Comparison of ENCODE assay signal across 8 mouse cellular contexts in the genomic region with DNA sequence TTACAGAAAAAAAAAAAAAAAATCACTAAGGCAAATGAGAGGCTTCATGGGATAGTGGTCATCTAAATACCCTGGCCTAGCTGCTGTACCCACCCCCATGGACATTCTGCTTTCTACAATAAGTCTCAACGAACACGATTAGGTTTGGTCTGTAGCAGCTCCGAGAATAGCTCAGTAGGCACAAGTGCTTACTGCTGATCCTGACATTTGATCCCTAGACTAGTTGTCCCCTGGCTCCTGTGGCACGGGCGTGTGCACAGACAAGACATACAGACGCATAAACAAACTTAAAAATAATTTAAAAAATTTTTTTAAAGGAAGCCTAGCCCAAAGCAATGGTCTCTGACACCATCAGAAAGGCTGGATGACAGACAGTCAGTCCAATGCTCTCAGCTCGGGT. TPM values are rescaled to one million over a fixed set of nuclear protein-coding genes. Genes with fewer than 3 reads are reported as not detected.
DNase-seq lines count a peak whose midpoint lies in the region; ATAC-seq lines count a peak whose summit lies in the region.

No protein-coding gene starts in this region.

- H3K36me3 ChIP-seq in heart, embryonic 15.5 days = peaks cover 2% of the 10 kb centered on the region; the same call in 1 of the 2 replicates
- H3K36me3 ChIP-seq in hindbrain, embryonic 11.5 days (ENCODE audit: control insufficient read depth, insufficient read depth, low read length) = no peaks in the 10 kb centered on the region
- 0 out of 2 replicates have a peak, but pooled peaks cover 11% of the 10 kb centered on the region for H3K36me3 ChIP-seq in midbrain, embryonic 12.5 days

- no peak for DNase-seq in heart, postnatal 4 days
- DNase-seq in adipocyte (ENCODE audit: low spot score) = peak; percentile 17
- peak; percentile 51 for DNase-seq in hindbrain, embryonic 11.5 days (ENCODE audit: low spot score)
- DNase-seq in left cerebral cortex, adult 9 months (ENCODE audit: low spot score in 2 of 2) = no peak
- DNase-seq in layer of hippocampus, adult 18-20 months (ENCODE audit: low spot score in 2 of 2) = no peak
- DNase-seq in layer of hippocampus, postnatal 25 days (ENCODE audit: extremely low spot score in 1 of 2, low spot score in 1 of 2) = no peak

- 12% methylated on average over 7 of the region's 7 CpGs for WGBS in heart, embryonic 15.5 days
- WGBS in hindbrain, embryonic 11.5 days = 1% methylated on average over 7 of the region's 7 CpGs
- 0% methylated on average over 7 of the region's 7 CpGs for WGBS in midbrain, embryonic 12.5 days

- H3K4me1 ChIP-seq in heart, embryonic 15.5 days (replicated peaks) = peaks cover 14% of the 10 kb centered on the region
- H3K4me1 ChIP-seq in hindbrain, embryonic 11.5 days (replicated peaks; ENCODE audit: control insufficient read depth, insufficient read depth, low read length) = peaks cover 3% of the 10 kb centered on the region; the same call in 1 of the 2 replicates
- H3K4me1 ChIP-seq in midbrain, embryonic 12.5 days = peaks cover 18% of the 10 kb centered on the region

- H3K27me3 ChIP-seq in heart, embryonic 15.5 days = no peaks in the 10 kb centered on the region
- no peaks in the 10 kb centered on the region for H3K27me3 ChIP-seq in hindbrain, embryonic 11.5 days (ENCODE audit: control insufficient read depth, insufficient read depth, low read length)
- no peaks in the 10 kb centered on the region for H3K27me3 ChIP-seq in midbrain, embryonic 12.5 days

- peak overlapping the region; percentile 88 for H3K4me3 ChIP-seq in heart, embryonic 15.5 days
- H3K4me3 ChIP-seq in hindbrain, embryonic 11.5 days (ENCODE audit: low read depth, low read length) = peak overlapping the region; percentile 63
- H3K4me3 ChIP-seq in midbrain, embryonic 12.5 days = peak overlapping the region; percentile 87

- peak overlapping the region; percentile 93 for H3K27ac ChIP-seq in heart, embryonic 15.5 days
- peak overlapping the region; percentile 82 for H3K27ac ChIP-seq in hindbrain, embryonic 11.5 days (ENCODE audit: low read depth, low read length)
- peak overlapping the region; percentile 92 for H3K27ac ChIP-seq in midbrain, embryonic 12.5 days (replicated peaks)

- no peaks in the 10 kb centered on the region for H3K9me3 ChIP-seq in heart, embryonic 15.5 days (replicated peaks)
- H3K9me3 ChIP-seq in hindbrain, embryonic 11.5 days (ENCODE audit: control insufficient read depth, low read length) = no peaks in the 10 kb centered on the region
- H3K9me3 ChIP-seq in midbrain, embryonic 12.5 days = no peaks in the 10 kb centered on the region

- peak overlapping the region; percentile 93 for H3K4me2 ChIP-seq in heart, embryonic 15.5 days
- H3K4me2 ChIP-seq in hindbrain, embryonic 11.5 days (replicated peaks; ENCODE audit: low read depth, low read length) = peak overlapping the region; percentile 62
- peak overlapping the region; percentile 68 for H3K4me2 ChIP-seq in midbrain, embryonic 12.5 days (replicated peaks)

- peak overlapping the region; percentile 87 for H3K9ac ChIP-seq in heart, embryonic 15.5 days
- peak overlapping the region; percentile 79 for H3K9ac ChIP-seq in hindbrain, embryonic 11.5 days (ENCODE audit: low read depth, low read length)
- H3K9ac ChIP-seq in midbrain, embryonic 12.5 days (replicated peaks) = peak overlapping the region; percentile 89

- no peak for ATAC-seq in heart, embryonic 15.5 days (replicated peaks; ENCODE audit: insufficient number of reproducible peaks, insufficient read depth, low FRiP score, low read depth)
- ATAC-seq in hindbrain, embryonic 11.5 days (ENCODE audit: low FRiP score) = peak; percentile 8
- ATAC-seq in midbrain, embryonic 12.5 days (ENCODE audit: low FRiP score, low read depth) = no peak; the same call in 1 of the 2 replicates

RNA-seq across cellular contexts. Expression of a gene that starts 0.6 kb away (rescaled TPM):
- 87.0 and 94.9 TPM in 2 replicates for polyA plus RNA-seq in heart, embryonic 15.5 days (2015; fragmentation: Nextera tagmentation; extraction: Ambion mirVana)
- 10 to 100 TPM; 65.1 to 70.9 TPM for total RNA-seq in heart, postnatal 4 days (2021)
- polyA plus RNA-seq in hindbrain, embryonic 11.5 days (2014; fragmentation: Nextera tagmentation; extraction: Ambion mirVana) = 112 and 119 TPM in 2 replicates
- 90.1 and 96.3 TPM in 2 replicates for polyA plus RNA-seq in midbrain, embryonic 12.5 days (2016; fragmentation: Nextera tagmentation; extraction: Ambion mirVana)
- total RNA-seq in layer of hippocampus, adult 18-20 months (2021) = 10 to 100 TPM; 57.6 to 62.7 TPM
- 10 to 100 TPM; 60.1 to 68.5 TPM for total RNA-seq in layer of hippocampus, postnatal 25 days (2021)

Comparison
In these comparisons a context has a peak if more than half of its experiments do, and no peak if none do; other contexts are left out.
1. DNase-seq: peak in adipocyte (single experiment) and hindbrain, embryonic 11.5 days (single experiment); none in heart, postnatal 4 days (single experiment), left cerebral cortex, adult 9 months (0 of 2), layer of hippocampus, adult 18-20 months (0 of 2) and layer of hippocampus, postnatal 25 days (0 of 2).
2. Peak in every context shown above with its lines, with median percentiles within 50 percentile points of each other: H3K27ac ChIP-seq, H3K4me2 ChIP-seq, H3K4me3 ChIP-seq and H3K9ac ChIP-seq.